Mouse (Mus musculus) intestine, embryonic 15.5 days (tissue): ENCODE results near the gene Slc24a4. TPM values are rescaled to one million over a fixed set of nuclear protein-coding genes. Genes with fewer than 3 reads are reported as not detected.

ENCODE experiments used
- ATAC-seq: fragments of 200-750 bp; cut with Nextera tagmentation; 2 replicates; pipeline ENCODE4 v1.8.0; 2017; ENCODE audit warnings: moderate TSS enrichment, moderate library complexity
- H3K27ac ChIP-seq: fragments of 300-500 bp; sonication (generic); 2 replicates; pipeline ENCODE4 v1.5.1; 2015; ENCODE audit warnings: mild to moderate bottlenecking, inconsistent platforms
- H3K27me3 ChIP-seq: fragments of 300-500 bp; sonication (generic); replicated peaks from 2 replicates; pipeline ENCODE4 v1.6.1; 2015; ENCODE audit warnings: inconsistent platforms
- H3K36me3 ChIP-seq: fragments of 300-500 bp; sonication (generic); 2 replicates; pipeline ENCODE4 v1.6.1; 2015; ENCODE audit warnings: inconsistent platforms
- H3K4me1 ChIP-seq: fragments of 300-500 bp; sonication (generic); replicated peaks from 2 replicates; pipeline ENCODE4 v1.6.1; 2015; ENCODE audit warnings: inconsistent platforms
- H3K4me2 ChIP-seq: fragments of 300-500 bp; sonication (generic); replicated peaks from 2 replicates; pipeline ENCODE4 v1.6.1; 2015; ENCODE audit warnings: mild to moderate bottlenecking, inconsistent platforms
- H3K4me3 ChIP-seq: fragments of 300-500 bp; sonication (generic); replicated peaks from 2 replicates; pipeline ENCODE4 v1.5.1; 2015; ENCODE audit warnings: inconsistent platforms
- H3K9ac ChIP-seq: fragments of 300-500 bp; sonication (generic); 2 replicates; pipeline ENCODE4 v1.6.1; 2015; ENCODE audit warnings: inconsistent platforms
- H3K9me3 ChIP-seq: fragments of 300-500 bp; sonication (generic); 2 replicates; pipeline ENCODE4 v1.6.1; 2016; ENCODE audit warnings: inconsistent platforms
- WGBS: fragments of 180-500 bp; shearing (Covaris S2); methylation state at CpG from one replicate; pipeline ENCODE4 v1.1.7; 2015; 5-methylcytosine and 5-hydroxymethylcytosine counted together
- polyA plus RNA-seq: library from polyadenylated mRNA; unstranded; fragments of >200 nt; fragmentation: Nextera tagmentation; extraction: Ambion mirVana; gene quantifications from 2 replicates; pipeline ENCODE4 v1.2.1, GENCODE M21; 2015

The Slc24a4 gene
- polyA plus RNA-seq, 1 experiment from 2014 or later, result 0.93 TPM

GRCm38 (mm10) chr12:102283483-102284266 is 155.1 kb downstream of the Slc24a4 start:
- peak; percentile 74 for ATAC-seq
- Histone ChIP-seq H3K4me2 (peak overlapping the region; percentile 85), H3K4me1 (peaks cover 44% of the 10 kb centered on the region), H3K4me3 (peak overlapping the region; percentile 67), H3K27me3 (no peaks in the 10 kb centered on the region), H3K9me3 (no peaks in the 10 kb centered on the region), H3K9ac (peak overlapping the region; percentile 77), H3K36me3 (no peaks in the 10 kb centered on the region), H3K27ac (peak overlapping the region; percentile 86)
- 5% methylated on average over 22 of the region's 24 CpGs for WGBS

GRCm38 (mm10) chr12:102284267-102284610 is 155.7 kb downstream of the Slc24a4 start:
- no peaks in the 10 kb centered on the region for H3K27me3 ChIP-seq
- H3K27ac ChIP-seq, result peak overlapping the region; percentile 86

GRCm38 (mm10) chr12:102284618-102285159 is 156.2 kb downstream of the Slc24a4 start:
- WGBS, result 42% methylated on average over 3 of the region's 3 CpGs
- Histone ChIP-seq H3K4me1 (peaks cover 51% of the 10 kb centered on the region), H3K4me2 (peak overlapping the region; percentile 85), H3K9ac (no peak overlapping the region), H3K4me3 (peak overlapping the region; percentile 67), H3K27ac (peak overlapping the region; percentile 86; the same call in 1 of the 2 replicates), H3K9me3 (no peaks in the 10 kb centered on the region), H3K27me3 (no peaks in the 10 kb centered on the region), H3K36me3 (no peaks in the 10 kb centered on the region)
- ATAC-seq, result no peak

More at GRCm38 (mm10) chr12:102284267-102284610, 155.7 kb downstream of the Slc24a4 start:
- Histone ChIP-seq H3K36me3 (no peaks in the 10 kb centered on the region), H3K4me2 (peak overlapping the region; percentile 85), H3K4me3 (peak overlapping the region; percentile 67), H3K4me1 (peaks cover 49% of the 10 kb centered on the region), H3K9ac (peak overlapping the region; percentile 77; the same call in 1 of the 2 replicates), H3K9me3 (no peaks in the 10 kb centered on the region)
- ATAC-seq, result peak; percentile 32; the same call in 1 of the 2 replicates
- 20% methylated on average over 9 of the region's 9 CpGs for WGBS

- 65% methylated on average over 6 of the region's 6 CpGs for WGBS
These were observed 156.8 kb downstream of the Slc24a4 start for GRCm38 (mm10) chr12:102285318-102285717.

GRCm38 (mm10) chr12:102285779-102286178 is 157.2 kb downstream of the Slc24a4 start:
- 67% methylated on average over 5 of the region's 5 CpGs for WGBS
- no peaks in the 10 kb centered on the region for H3K9me3 ChIP-seq
- no peak overlapping the region for H3K4me2 ChIP-seq
- peaks cover 51% of the 10 kb centered on the region for H3K4me1 ChIP-seq
- H3K27me3 ChIP-seq, result no peaks in the 10 kb centered on the region
- ATAC-seq, result no peak
- H3K9ac ChIP-seq, result no peak overlapping the region
- H3K27ac ChIP-seq, result no peak overlapping the region
- no peaks in the 10 kb centered on the region for H3K36me3 ChIP-seq
- no peak overlapping the region for H3K4me3 ChIP-seq

More at GRCm38 (mm10) chr12:102285318-102285717, 156.8 kb downstream of the Slc24a4 start:
- no peaks in the 10 kb centered on the region for H3K9me3 ChIP-seq
- ATAC-seq, result no peak
- peak overlapping the region; percentile 85 for H3K4me2 ChIP-seq
- no peaks in the 10 kb centered on the region for H3K36me3 ChIP-seq
- no peaks in the 10 kb centered on the region for H3K27me3 ChIP-seq
- H3K4me1 ChIP-seq, result peaks cover 51% of the 10 kb centered on the region
- 0 out of 2 replicates have a peak overlapping the region, but pooled peaks have one; percentile 13 for H3K27ac ChIP-seq
- no peak overlapping the region for H3K4me3 ChIP-seq
- H3K9ac ChIP-seq, result no peak overlapping the region

GRCm38 (mm10) chr12:102286681-102287414 is 158.3 kb downstream of the Slc24a4 start:
- peaks cover 55% of the 10 kb centered on the region for H3K4me1 ChIP-seq
- H3K27me3 ChIP-seq, result no peaks in the 10 kb centered on the region
- no peaks in the 10 kb centered on the region for H3K36me3 ChIP-seq
- no peak for ATAC-seq
- H3K4me3 ChIP-seq, result no peak overlapping the region
- peak overlapping the region; percentile 6 for H3K27ac ChIP-seq
- 48% methylated on average over 10 of the region's 10 CpGs for WGBS
- H3K4me2 ChIP-seq, result no peak overlapping the region
- H3K9me3 ChIP-seq, result no peaks in the 10 kb centered on the region
- no peak overlapping the region for H3K9ac ChIP-seq

- no peaks in the 10 kb centered on the region for H3K27me3 ChIP-seq
- no peak for ATAC-seq
- no peaks in the 10 kb centered on the region for H3K9me3 ChIP-seq
- no peak overlapping the region for H3K4me2 ChIP-seq
- H3K9ac ChIP-seq, result no peak overlapping the region
- H3K27ac ChIP-seq, result peak overlapping the region; percentile 6; the same call in 1 of the 2 replicates
- no peaks in the 10 kb centered on the region for H3K36me3 ChIP-seq
- H3K4me1 ChIP-seq, result peaks cover 61% of the 10 kb centered on the region
- WGBS, result 48% methylated on average over 6 of the region's 6 CpGs
- no peak overlapping the region for H3K4me3 ChIP-seq
These were observed 159.5 kb downstream of the Slc24a4 start for GRCm38 (mm10) chr12:102287904-102288602.

- H3K27me3 ChIP-seq, result no peaks in the 10 kb centered on the region
- H3K4me1 ChIP-seq, result peaks cover 65% of the 10 kb centered on the region
- 23% methylated on average over 2 of the region's 2 CpGs for WGBS
- no peak overlapping the region for H3K4me2 ChIP-seq
- no peak overlapping the region for H3K4me3 ChIP-seq
- no peak overlapping the region for H3K9ac ChIP-seq
- ATAC-seq, result no peak
- no peaks in the 10 kb centered on the region for H3K36me3 ChIP-seq
- H3K9me3 ChIP-seq, result no peaks in the 10 kb centered on the region
- no peak overlapping the region for H3K27ac ChIP-seq
These were observed 160.3 kb downstream of the Slc24a4 start for GRCm38 (mm10) chr12:102288846-102289245.

- Histone ChIP-seq H3K4me2 (no peak overlapping the region), H3K9ac (no peak overlapping the region), H3K4me1 (peaks cover 63% of the 10 kb centered on the region), H3K36me3 (no peaks in the 10 kb centered on the region), H3K9me3 (no peaks in the 10 kb centered on the region), H3K4me3 (no peak overlapping the region), H3K27me3 (no peaks in the 10 kb centered on the region), H3K27ac (no peak overlapping the region)
- 90% methylated on average over 1 of the region's 1 CpGs for WGBS
- no peak for ATAC-seq
These were observed 161.0 kb downstream of the Slc24a4 start for GRCm38 (mm10) chr12:102289568-102289967.

GRCm38 (mm10) chr12:102290662-102291061 is 162.1 kb downstream of the Slc24a4 start:
- 96% methylated on average over 2 of the region's 2 CpGs for WGBS

GRCm38 (mm10) chr12:102291686-102292085 is 163.2 kb downstream of the Slc24a4 start:
- H3K9ac ChIP-seq, result no peak overlapping the region
- no peak overlapping the region for H3K4me3 ChIP-seq
- WGBS, result 27% methylated on average over 6 of the region's 6 CpGs
- H3K9me3 ChIP-seq, result no peaks in the 10 kb centered on the region
- H3K27ac ChIP-seq, result no peak overlapping the region
- H3K4me1 ChIP-seq, result peaks cover 45% of the 10 kb centered on the region
- H3K4me2 ChIP-seq, result no peak overlapping the region
- no peaks in the 10 kb centered on the region for H3K36me3 ChIP-seq
- ATAC-seq, result no peak
- H3K27me3 ChIP-seq, result no peaks in the 10 kb centered on the region

More at GRCm38 (mm10) chr12:102290662-102291061, 162.1 kb downstream of the Slc24a4 start:
- Histone ChIP-seq H3K4me3 (no peak overlapping the region), H3K9me3 (no peaks in the 10 kb centered on the region), H3K36me3 (no peaks in the 10 kb centered on the region), H3K27ac (no peak overlapping the region), H3K27me3 (no peaks in the 10 kb centered on the region), H3K4me2 (no peak overlapping the region), H3K4me1 (peaks cover 54% of the 10 kb centered on the region), H3K9ac (no peak overlapping the region)
- no peak for ATAC-seq
